Mouse (Mus musculus) left cerebral cortex, postnatal 25 days (tissue): Measurements from ENCODE around the gene Ddx39. TPM values are rescaled to one million over a fixed set of nuclear protein-coding genes. Genes with fewer than 3 reads are reported as not detected.

Experiments used
- DNase-seq, 2 experiments: peaks; one replicate each; pipeline ENCODE4 v3.0.0; 2022; ENCODE audit warnings: low spot score in 2 of 2, mixed read lengths in 1 of 2
- intact Hi-C: fragments of 180-260 bp; cut with DNase I; formaldehyde crosslinking; loops from one replicate; pipeline ENCODE4 v1.15.1; 2025
- microRNA-seq, 2 experiments: library from miRNA; unstranded; fragments of <30 nt; microRNA quantifications; one replicate each; pipeline ENCODE4 v1.2.0; 2022
- total RNA-seq, 2 experiments: library from RNA; stranded (reverse); gene quantifications; 2 replicates each; pipeline ENCODE4 v1.2.3; 2021

Ddx39 gene
- total RNA-seq, 2 experiments from 2014 or later = 17.4 to 18.2 TPM

DNA sequence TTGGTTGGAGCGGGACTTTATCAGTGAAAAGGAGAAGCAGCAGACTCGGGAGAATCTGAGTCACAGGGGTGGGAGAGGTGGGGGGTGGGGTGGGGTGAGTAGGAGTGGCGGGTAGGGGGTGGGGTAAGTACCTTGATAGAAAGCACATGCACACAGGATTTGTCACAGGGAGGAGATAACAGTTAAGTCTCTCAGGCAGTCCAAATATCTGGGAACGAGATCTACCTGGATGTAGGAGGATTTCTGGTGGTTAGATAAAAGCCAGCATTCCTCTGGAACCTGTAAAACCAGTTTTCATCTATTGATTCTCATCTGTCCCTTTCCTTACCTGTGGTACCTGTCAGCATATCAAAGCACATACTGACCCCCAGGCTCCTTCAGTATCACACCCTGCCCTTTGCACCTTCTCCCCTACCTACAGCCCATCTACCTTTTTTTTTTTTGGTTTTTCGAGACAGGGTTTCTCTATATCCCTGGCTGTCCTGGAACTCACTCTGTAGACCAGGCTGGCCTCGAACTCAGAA is 42.2 kb downstream of the Ddx39 start:
- no peak for DNase-seq
- intact Hi-C loops = no loop called here

DNA sequence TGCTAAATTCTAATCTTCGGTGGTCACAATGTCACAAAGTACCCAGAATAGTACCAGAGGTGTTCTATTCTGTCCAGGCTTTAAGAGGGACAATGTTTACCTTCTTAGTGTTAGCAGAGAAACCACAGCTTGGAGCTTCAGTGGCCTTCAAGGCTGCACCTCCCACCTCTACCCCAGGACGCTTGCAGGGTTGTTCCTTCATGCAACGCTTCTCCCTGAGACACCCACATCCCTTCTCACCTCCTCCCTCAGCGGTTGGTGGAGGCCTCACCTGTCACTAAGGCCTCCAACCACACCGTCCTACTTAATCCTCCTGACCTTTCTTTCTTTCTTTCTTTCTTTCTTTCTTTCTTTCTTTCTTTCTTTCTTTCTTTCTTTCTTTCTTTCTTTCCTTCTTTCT is 43.3 kb downstream of the Ddx39 start:
- intact Hi-C loops = no loop called here
- DNase-seq = no peak

GRCm38 (mm10) chr8:83759231-83759759 is 44.3 kb downstream of the Ddx39 start:
- intact Hi-C loops = no loop called here
- DNase-seq = no peak

DNA sequence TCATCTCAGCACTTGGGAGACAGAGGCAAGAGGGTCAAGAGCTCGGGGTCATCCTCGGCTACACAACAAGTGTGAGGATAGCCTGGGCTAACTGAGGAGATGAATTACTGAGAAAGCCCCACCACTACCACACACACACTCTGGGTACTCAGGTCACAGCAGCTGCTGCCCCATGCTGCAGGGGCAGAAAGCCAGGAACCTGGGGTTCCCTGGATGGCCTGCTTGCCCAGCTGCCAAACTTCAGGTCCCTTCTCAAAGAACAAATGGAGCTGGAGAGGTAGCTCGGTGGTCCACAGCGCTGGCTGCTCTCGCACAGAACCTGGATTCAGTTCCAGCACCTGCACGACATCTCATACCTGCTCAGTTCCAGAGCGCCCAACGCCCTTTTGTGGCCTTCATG is 49.1 kb downstream of the Ddx39 start:
- DNase-seq = no peak
- intact Hi-C loops = no loop called here

DNA sequence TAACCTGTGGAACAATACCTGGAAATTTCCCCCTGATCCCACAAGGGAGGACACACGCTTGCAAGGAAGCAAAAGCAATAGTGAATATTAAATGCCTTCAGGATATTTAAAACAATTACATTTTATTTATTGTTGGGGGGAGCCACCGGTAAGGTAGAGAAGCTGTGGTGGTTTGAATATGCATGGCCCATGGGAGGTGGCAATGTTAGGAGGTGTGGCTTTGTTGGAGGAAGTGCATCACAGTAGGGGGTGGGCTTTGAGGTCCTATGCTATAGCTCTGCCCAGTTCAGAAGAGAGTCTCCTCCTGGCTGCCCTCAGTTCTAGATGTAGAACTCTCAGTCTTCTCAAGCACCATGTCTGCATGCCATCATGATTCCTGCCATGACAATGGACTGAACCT is 49.7 kb downstream of the Ddx39 start:
- intact Hi-C loops = no loop called here

DNA sequence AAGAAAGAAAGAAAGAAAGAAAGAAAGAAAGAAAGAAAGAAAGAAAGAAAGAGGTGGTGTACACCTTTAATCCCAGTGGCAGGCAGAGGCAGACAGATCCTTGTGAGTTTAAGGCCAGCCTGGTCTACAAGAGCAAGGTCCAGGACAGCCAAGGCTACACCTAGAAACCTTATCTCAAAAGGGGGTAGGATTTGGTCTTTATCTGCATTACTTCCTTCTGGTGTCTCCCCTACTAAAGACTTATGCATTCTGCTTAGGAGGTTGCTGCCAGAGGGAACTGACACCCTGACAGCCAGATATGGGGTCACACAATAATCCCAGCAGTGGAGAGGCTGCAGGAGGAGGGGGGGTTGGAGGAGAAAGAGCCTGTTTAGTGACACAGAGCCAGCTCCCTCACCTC is 50.7 kb downstream of the Ddx39 start:
- DNase-seq = no peak
- intact Hi-C loops = no loop called here

More for the DNA sequence above, 49.7 kb downstream of the Ddx39 start:
- DNase-seq = no peak

DNA sequence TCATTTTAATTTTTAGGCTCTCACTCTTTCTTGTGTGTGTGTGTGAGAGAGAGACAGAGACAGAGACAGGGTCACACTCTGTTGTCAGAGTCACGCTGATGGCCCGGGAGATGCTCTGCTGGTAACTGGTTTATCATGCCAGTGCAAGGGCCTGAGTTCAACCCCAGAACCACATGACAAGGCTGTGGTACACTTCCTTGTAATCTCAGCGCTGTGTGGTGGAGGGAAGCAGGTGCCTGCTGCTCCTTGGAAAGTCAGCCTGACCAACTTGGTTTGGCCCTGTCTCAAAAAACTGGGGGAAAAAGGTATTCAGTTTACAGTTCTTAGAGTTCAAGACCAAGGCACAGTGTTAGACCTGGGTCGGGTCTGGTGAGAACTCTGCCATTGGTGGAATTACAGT is 52.5 kb downstream of the Ddx39 start:
- intact Hi-C loops = no loop called here
- no peak for DNase-seq

GRCm38 (mm10) chr8:83768526-83768925 is 53.5 kb downstream of the Ddx39 start:
- intact Hi-C loops = no loop called here
- DNase-seq = no peak

GRCm38 (mm10) chr8:83769720-83770119 is 54.7 kb downstream of the Ddx39 start:
- intact Hi-C loops = no loop called here
- no peak for DNase-seq

DNA sequence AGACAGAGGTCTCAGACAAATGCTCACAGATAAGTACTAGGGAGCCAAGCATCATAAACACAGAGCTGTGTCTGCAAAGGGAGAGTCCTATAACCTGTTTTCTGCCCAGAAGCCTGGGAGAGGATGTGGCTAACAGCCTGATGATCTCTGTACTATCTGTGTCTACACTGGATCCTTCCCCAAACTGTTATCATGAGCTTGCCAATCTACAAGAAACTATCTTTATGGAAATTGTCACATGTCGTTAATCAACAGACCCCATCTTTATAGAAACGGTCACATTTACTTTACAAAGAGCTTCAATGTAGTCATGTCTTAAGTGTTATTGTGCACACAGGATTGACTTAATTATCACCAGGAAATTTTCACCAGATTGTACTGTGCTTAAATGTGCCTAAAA is 55.7 kb downstream of the Ddx39 start:
- no peak for DNase-seq
- intact Hi-C loops = no loop called here

- intact Hi-C loops = no loop called here
- DNase-seq = no peak
Observed at GRCm38 (mm10) chr8:83771791-83772190, 56.8 kb downstream of the Ddx39 start.

DNA sequence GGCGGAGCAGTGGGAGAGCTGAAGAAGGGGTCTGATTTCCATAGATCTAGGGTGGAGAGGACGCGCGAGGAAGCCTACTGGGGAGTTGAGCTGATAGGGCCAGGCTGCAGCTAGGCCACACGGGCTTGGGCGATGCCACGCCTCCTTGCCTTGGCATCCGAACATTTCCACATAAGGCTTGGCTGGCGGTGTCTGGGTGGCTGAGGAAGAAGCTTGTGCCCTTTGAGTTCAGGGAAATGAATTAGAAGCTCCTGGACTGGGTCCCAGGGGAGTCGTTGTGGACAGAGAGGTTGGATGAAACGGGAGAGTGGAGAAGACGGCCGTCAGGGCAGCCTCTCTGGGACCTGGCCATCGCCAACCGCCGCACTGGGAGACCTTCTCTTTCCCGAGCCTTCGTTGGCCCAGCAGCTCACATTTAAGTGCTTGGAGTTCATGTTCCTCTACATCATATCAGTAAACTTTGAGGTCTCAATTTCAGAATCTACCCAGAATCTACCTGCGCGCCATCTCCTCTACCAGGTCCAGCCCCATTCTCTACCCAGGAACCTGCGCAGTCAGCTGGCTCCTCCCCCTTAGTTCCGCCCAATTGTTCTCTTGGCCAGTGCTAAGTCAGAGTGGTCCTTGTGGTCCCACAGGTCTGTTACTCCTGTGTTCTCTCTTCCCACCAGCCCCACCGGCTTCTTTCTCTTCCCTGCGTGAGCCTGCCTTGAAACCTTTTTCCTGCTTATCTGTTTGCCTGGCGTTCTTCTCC is 57.9 kb downstream of the Ddx39 start:
- DNase-seq = peak; percentile 21 to 34
- intact Hi-C loops = no loop called here

DNA sequence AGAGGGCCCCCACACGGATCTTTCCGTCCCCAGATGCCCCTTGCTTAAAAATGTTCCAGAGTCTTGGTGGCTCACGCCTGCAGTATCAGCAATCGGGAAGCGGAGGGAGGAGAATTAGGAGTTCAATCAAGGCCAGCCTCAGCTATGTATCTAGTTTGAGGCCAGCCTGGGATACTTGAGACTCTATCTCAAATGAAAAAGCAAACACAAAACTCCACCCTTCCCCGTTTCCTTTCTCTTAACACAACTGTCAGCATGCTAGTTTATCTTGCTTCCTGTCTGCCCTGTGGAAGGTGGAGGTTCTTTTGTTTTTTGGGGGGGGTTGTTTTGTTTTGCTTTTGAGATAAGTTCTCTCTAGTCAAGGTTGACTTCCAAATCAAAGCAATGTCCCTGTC is 58.5 kb downstream of the Ddx39 start:
- no peak for DNase-seq
- intact Hi-C loops = no loop called here

- intact Hi-C loops = no loop called here
- DNase-seq = no peak
Observed at GRCm38 (mm10) chr8:83774221-83774620, 59.2 kb downstream of the Ddx39 start.

Small RNAs within 50 kb of the gene (microRNA-seq; reads per million reads assigned to microRNA genes)
- 0 to 0.25 reads per million in 2 experiments for gene Mir1668

Other genes with a start within 250 kb of the Ddx39 start
- gene Olfr370, start 179.4 kb upstream of the Ddx39 start, total RNA-seq = not detected
- gene Ndufb7, start 148.5 kb upstream of the Ddx39 start, total RNA-seq = 100 to 1,000 TPM; 140 to 145 TPM
- 100 to 1,000 TPM; 549 to 574 TPM for gene Tecr, start 107.2 kb upstream of the Ddx39 start, total RNA-seq
- 10 to 100 TPM; 56.0 to 59.1 TPM for gene Dnajb1, start 107.0 kb upstream of the Ddx39 start, total RNA-seq
- 100 to 1,000 TPM in 1 of 2 experiments, 10 to 100 TPM in 1; 99.3 to 108 TPM for gene Gipc1, start 62.5 kb upstream of the Ddx39 start, total RNA-seq
- gene Ptger1, start 48.5 kb upstream of the Ddx39 start, total RNA-seq = 1 to 10 TPM; 1.2 to 1.5 TPM
- gene Pkn1, start 16.0 kb upstream of the Ddx39 start, total RNA-seq = 10 to 100 TPM; 53.2 to 72.7 TPM
- gene Adgre5, start 26.1 kb downstream of the Ddx39 start, total RNA-seq = 1 to 10 TPM; 9.0 to 9.6 TPM
- 100 to 1,000 TPM; 415 to 434 TPM for gene Adgrl1, start 184.9 kb downstream of the Ddx39 start, total RNA-seq
- under 1 TPM; 0.32 to 0.41 TPM for gene Gm10644, start 240.0 kb downstream of the Ddx39 start, total RNA-seq
- gene Asf1b, start 240.3 kb downstream of the Ddx39 start, total RNA-seq = under 1 TPM; 0.60 to 0.73 TPM